ENCODE assay signal across 9 mouse cellular contexts in genomic region chr4:63215185-63215992, GRCm38 (mm10). TPM values are rescaled to one million over a fixed set of nuclear protein-coding genes. Genes with fewer than 3 reads are reported as not detected.
DNase-seq lines count a peak whose midpoint lies in the region; ATAC-seq lines count a peak whose summit lies in the region.
"Had no signal": no experiment of that assay in that cellular context is flagged by ENCODE, and none has a peak within 500 bp of the region (broad histone marks: within the 10 kb centered on the region; RNA-seq: fewer than 3 reads in every experiment).

No protein-coding gene starts in this region.

- H3K9me3 ChIP-seq in hindbrain, embryonic 16.5 days (ENCODE audit: control insufficient read depth, low read length), result no peaks in the 10 kb centered on the region

- no peaks in the 10 kb centered on the region for H3K36me3 ChIP-seq in hindbrain, embryonic 16.5 days (ENCODE audit: control insufficient read depth, insufficient read depth, low read length)

- WGBS in hindbrain, embryonic 16.5 days, result under 1% methylated on average over 56 of the region's 71 CpGs

- H3K9ac ChIP-seq in hindbrain, embryonic 16.5 days (ENCODE audit: low read depth, low read length), result peak overlapping the region; percentile 75

- peak overlapping the region; percentile 68 for H3K4me3 ChIP-seq in hindbrain, embryonic 16.5 days (ENCODE audit: low read length)

- intact Hi-C loops in left cerebral cortex, postnatal 36 days (cut with DNase I), result loop anchor here (1.0 to 5.0 kb wide), 3 partner anchors 37 to 92 kb away; no protein-coding TSS in a partner anchor

- peak; percentile 40 for DNase-seq in WW6 (ENCODE audit: low read depth, low spot score)
- peak; percentile 91 to 92 for DNase-seq in cerebellum, postnatal 14 days
- peak; percentile 51 to 62 for DNase-seq in gastrocnemius, adult 8-10 months (ENCODE audit: low spot score in 2 of 2)
- DNase-seq in left cerebral cortex, postnatal 36 days (ENCODE audit: low spot score in 2 of 2), result peak; percentile 69 to 72
- peak; percentile 83 for DNase-seq in mesoderm, embryonic 11.5 days (ENCODE audit: low read depth, low spot score)
- peak; percentile 75 for DNase-seq in right cerebral cortex, postnatal 14 days
- DNase-seq in urinary bladder, postnatal 4 days (ENCODE audit: low spot score in 2 of 2), result peak; percentile 74 to 89

- 0 out of 2 replicates have a peak overlapping the region, but pooled peaks have one; percentile 19 for H3K27ac ChIP-seq in hindbrain, embryonic 16.5 days (ENCODE audit: low read depth, low read length)

- H3K4me2 ChIP-seq in hindbrain, embryonic 16.5 days (ENCODE audit: low read length), result peak overlapping the region; percentile 100

- ATAC-seq in hindbrain, embryonic 16.5 days, result peak; percentile 67

- H3K27me3 ChIP-seq in hindbrain, embryonic 16.5 days (replicated peaks; ENCODE audit: control insufficient read depth, insufficient read depth, low read length), result peaks cover 34% of the 10 kb centered on the region

- peaks cover 22% of the 10 kb centered on the region for H3K4me1 ChIP-seq in hindbrain, embryonic 16.5 days (ENCODE audit: control insufficient read depth, insufficient read depth, low read depth, low read length)

RNA-seq across cellular contexts. Expression of gene Col27a1, which starts 1.6 kb away (rescaled TPM):
- total RNA-seq in gastrocnemius, adult 8-10 months (2022), result under 1 TPM; 0.17 to 0.67 (median 0.65) TPM
- polyA plus RNA-seq in hindbrain, embryonic 16.5 days (2015; fragmentation: Nextera tagmentation; extraction: Ambion mirVana), result 2.7 and 3.1 TPM in 2 replicates
- total RNA-seq in left cerebral cortex, postnatal 36 days (2021), result 1 to 10 TPM; 2.2 to 4.3 TPM

RNA-seq across cellular contexts. Expression of gene Kif12, which starts 43.5 kb away (rescaled TPM):
- not detected for total RNA-seq in gastrocnemius, adult 8-10 months (2022)
- polyA plus RNA-seq in hindbrain, embryonic 16.5 days (2015; fragmentation: Nextera tagmentation; extraction: Ambion mirVana), result not detected in 2 replicates
- total RNA-seq in left cerebral cortex, postnatal 36 days (2021), result not detected
- total RNA-seq: left cerebral cortex, postnatal 10 days had no signal

Comparison
In these comparisons a context has a peak if more than half of its experiments do, and no peak if none do; other contexts are left out.
1. Peak in every context shown above with its lines: DNase-seq, ATAC-seq, H3K4me3 ChIP-seq and H3K27ac ChIP-seq.
2. DNase-seq: peak in every context shown above with its lines; median percentile 92 in cerebellum, postnatal 14 days; 83 in mesoderm, embryonic 11.5 days; 82 in urinary bladder, postnatal 4 days; 75 in right cerebral cortex, postnatal 14 days; 70 in left cerebral cortex, postnatal 36 days; 56 in gastrocnemius, adult 8-10 months; 40 in WW6.